Mouse (Mus musculus) CH12.LX (cell line): ENCODE measurements at regions not wholly inside any gene's neighbourhood (a gene's known extent, or its start where the extent isn't known, plus 50 kb on each side); places are given as distances from the start of the nearest gene placed in this dataset.

ENCODE experiments used
- DNase-seq: peaks from one replicate; pipeline ENCODE4 v3.0.0-alpha.2; 2013; ENCODE audit errors: extremely low read depth
- H3K27ac ChIP-seq: 2 replicates; pipeline ENCODE4 v1.5.1; 2012; ENCODE audit warnings: low read depth, mild to moderate bottlenecking, control low read depth, moderate library complexity; ENCODE audit not compliant: insufficient read depth
- H3K27me3 ChIP-seq: replicated peaks from 2 replicates; pipeline ENCODE3; 2012; ENCODE audit warnings: inconsistent platforms
- H3K36me3 ChIP-seq, 2 experiments: replicated peaks in 1 of 2; 2 replicates each; pipeline versions ENCODE3 to v1.6.1; 2012; ENCODE audit warnings: inconsistent platforms in 1 of 2, low read length in 1 of 2, mild to moderate bottlenecking in 1 of 2, mixed read lengths in 1 of 2, moderate library complexity in 1 of 2; ENCODE audit not compliant: control insufficient read depth in 1 of 2, insufficient read depth in 1 of 2
- H3K4me1 ChIP-seq, 2 experiments: 2 replicates each; pipeline ENCODE4 v1.6.1; 2012; ENCODE audit warnings: inconsistent platforms in 1 of 2, moderate library complexity in 1 of 2; ENCODE audit not compliant: insufficient read depth in 2 of 2, control insufficient read depth in 1 of 2
- H3K4me2 ChIP-seq: 2 replicates; pipeline ENCODE4 v1.6.1; 2012; ENCODE audit warnings: low read depth, mild to moderate bottlenecking, control low read depth; ENCODE audit not compliant: poor library complexity, insufficient read depth, severe bottlenecking
- H3K4me3 ChIP-seq, 3 experiments: fragments of 150-350 bp in 1 of 3; sonication (generic) in 1 of 3; replicated peaks in 1 of 3; 2 replicates each; pipeline versions ENCODE3 to v1.5.1; 2011 to 2012; ENCODE audit warnings: low read depth in 2 of 3, low read length in 2 of 3, mild to moderate bottlenecking in 2 of 3, moderate library complexity in 2 of 3, control low read depth in 1 of 3, improper control_type of control experiment in 1 of 3, inconsistent platforms in 1 of 3, mixed read lengths in 1 of 3; ENCODE audit not compliant: poor library complexity in 1 of 3
- H3K79me2 ChIP-seq: replicated peaks from 2 replicates; pipeline ENCODE4 v1.6.1; 2012; ENCODE audit warnings: mild to moderate bottlenecking, moderate library complexity; ENCODE audit not compliant: control insufficient read depth, poor library complexity, insufficient read depth, severe bottlenecking; ENCODE audit errors: extremely low read depth
- H3K9ac ChIP-seq: 2 replicates; pipeline ENCODE4 v1.6.1; 2012; ENCODE audit warnings: low read depth, mild to moderate bottlenecking, control low read depth, moderate library complexity; ENCODE audit not compliant: insufficient read depth
- H3K9me3 ChIP-seq: replicated peaks from 2 replicates; pipeline ENCODE3; 2012; ENCODE audit warnings: low read length, inconsistent platforms, mixed read lengths
- E2F4 ChIP-seq: IDR thresholded peaks from 2 replicates; pipeline ENCODE4 v1.6.1; 2011; ENCODE audit warnings: low read depth, low read length, improper control_type of control experiment; ENCODE audit not compliant: insufficient replicate concordance
- ETS1 ChIP-seq: conservative IDR thresholded peaks from 2 replicates; pipeline ENCODE4 v1.6.1; 2012; ENCODE audit warnings: low read depth, mild to moderate bottlenecking, inconsistent platforms, low read length, improper control_type of control experiment, moderate library complexity
- MAFK ChIP-seq: IDR thresholded peaks from 2 replicates; pipeline ENCODE4 v1.6.1; 2011; ENCODE audit warnings: low read length, improper control_type of control experiment; ENCODE audit not compliant: insufficient replicate concordance
- MEF2A ChIP-seq: IDR thresholded peaks from 2 replicates; pipeline ENCODE4 v1.6.1; 2014; ENCODE audit warnings: low read depth, mild to moderate bottlenecking, inconsistent platforms, low read length, improper control_type of control experiment, borderline replicate concordance
- RAD21 ChIP-seq: IDR thresholded peaks from 2 replicates; pipeline ENCODE4 v1.6.1; 2011; ENCODE audit warnings: low read depth, mild to moderate bottlenecking, low read length, improper control_type of control experiment, moderate library complexity
- RCOR1 ChIP-seq: conservative IDR thresholded peaks from 2 replicates; pipeline ENCODE4 v1.6.1; 2012; ENCODE audit warnings: low read depth, mild to moderate bottlenecking, inconsistent platforms, low read length, improper control_type of control experiment
- TCF12 ChIP-seq: IDR thresholded peaks from 2 replicates; pipeline ENCODE4 v1.6.1; 2014; ENCODE audit warnings: low read depth, mild to moderate bottlenecking, inconsistent platforms, low read length, improper control_type of control experiment
- UBTF ChIP-seq: IDR thresholded peaks from 2 replicates; pipeline ENCODE4 v1.6.1; 2012; ENCODE audit warnings: low read depth, mild to moderate bottlenecking, inconsistent platforms, low read length, improper control_type of control experiment, moderate library complexity
- ZMIZ1 ChIP-seq: IDR thresholded peaks from 2 replicates; pipeline ENCODE4 v1.6.1; 2012; ENCODE audit warnings: low read depth, mild to moderate bottlenecking, inconsistent platforms, low read length, improper control_type of control experiment
- dilution Hi-C: fragments of 300-500 bp; cut with MboI; formaldehyde crosslinking; loops from 2 replicates; pipeline ENCODE4 v1.14.3; 2020; ENCODE audit warnings: low sequenced_read_pairs; ENCODE audit not compliant: extremely low pct_unique_long_range_greater_than_20kb, extremely low pct_ligation_motif_present
- in situ Hi-C: fragments of 300-500 bp; cut with MboI; formaldehyde crosslinking; loops from 3 replicates; pipeline ENCODE4 v1.14.3; 2019; ENCODE audit warnings: low sequenced_read_pairs, low pct_ligation_motif_present, low pct_unique_long_range_greater_than_20kb, mixed read lengths

DNA sequence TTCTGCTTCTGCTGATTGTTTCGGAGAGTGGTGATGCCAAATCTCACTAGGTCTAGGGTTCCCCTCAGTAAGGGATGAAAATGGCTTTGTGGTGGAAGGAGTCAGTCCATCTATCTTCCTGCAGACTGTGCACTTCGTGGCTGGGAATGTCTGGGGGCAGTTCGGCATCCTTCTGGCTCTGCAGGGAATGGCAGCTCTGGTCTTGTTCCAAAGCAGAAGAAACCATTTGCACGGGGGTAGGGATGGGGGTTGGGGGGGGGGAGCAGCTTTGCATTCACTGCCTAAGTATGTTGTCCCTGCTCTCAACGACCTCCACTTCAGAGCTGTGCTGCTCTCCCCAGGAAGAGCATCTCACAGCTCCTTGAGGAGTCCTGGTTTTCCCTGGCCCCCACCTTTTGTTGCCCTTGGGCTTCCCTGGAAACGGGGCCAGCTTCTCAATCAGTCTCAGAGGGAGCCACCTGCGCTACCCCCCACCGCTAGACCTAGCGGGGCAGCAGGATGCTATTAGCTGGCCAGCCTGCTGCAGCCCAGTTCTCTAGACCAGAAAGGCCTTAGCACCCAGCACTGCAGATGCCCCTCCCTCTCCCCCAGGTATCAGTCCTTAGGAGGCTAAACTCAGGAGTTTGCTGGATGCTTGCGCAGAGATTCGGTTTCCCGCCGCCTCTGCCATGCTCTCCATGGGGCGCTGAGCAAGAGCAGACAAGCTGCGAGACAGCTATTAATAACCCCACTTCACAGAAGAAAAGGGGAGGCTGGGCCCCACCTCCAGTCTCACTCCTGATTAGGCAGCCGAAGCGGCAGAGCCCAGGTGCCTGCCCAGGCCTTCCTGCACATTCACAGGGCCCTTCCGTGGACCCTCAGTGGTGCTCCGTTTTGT is 98.7 kb downstream of the 2410131K14Rik start:
- in situ Hi-C loops: no loop called here
- DNase-seq: no peak

DNA sequence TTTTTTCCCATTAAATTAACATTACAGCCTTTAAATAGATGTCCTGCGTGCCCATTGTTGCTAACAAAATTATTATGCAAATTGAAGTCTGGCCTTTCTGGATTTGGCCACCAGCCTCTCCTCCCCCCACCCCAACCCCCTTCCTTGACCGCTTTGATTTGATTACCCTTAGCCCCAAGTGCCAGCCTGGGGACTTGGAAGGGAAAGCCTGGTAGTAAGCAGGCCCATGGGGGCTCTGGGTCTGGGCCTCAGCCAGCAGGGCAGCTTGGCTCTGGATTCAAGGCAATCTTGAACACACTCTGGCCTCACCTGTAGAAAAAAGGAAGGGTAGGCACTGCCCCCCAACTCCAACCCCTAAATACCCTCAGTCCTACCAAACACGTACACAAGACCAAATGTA is 100.2 kb downstream of the 2410131K14Rik start:
- Histone ChIP-seq H3K4me1 (peaks cover 8 to 14% of the 10 kb centered on the region in 2 experiments; a peak in 3 of 4 replicates), H3K9me3 (no peaks in the 10 kb centered on the region), H3K79me2 (no peaks in the 10 kb centered on the region), H3K27ac (no peak overlapping the region), H3K4me2 (no peak overlapping the region), H3K36me3 (no peaks in the 10 kb centered on the region), H3K4me3 (no peak overlapping the region), H3K9ac (no peak overlapping the region), H3K27me3 (no peaks in the 10 kb centered on the region)
- in situ Hi-C loops: no loop called here
- TF ChIP-seq TCF12 (no peak), RCOR1 (no peak), ZMIZ1 (no peak), ETS1 (no peak), RAD21 (no peak), UBTF (no peak)
- DNase-seq: no peak
- dilution Hi-C loops: no loop called here

More for the DNA sequence above, 98.7 kb downstream of the 2410131K14Rik start:
- no peaks in the 10 kb centered on the region for H3K79me2 ChIP-seq
- no peaks in the 10 kb centered on the region for H3K9me3 ChIP-seq
- no peak overlapping the region for H3K27ac ChIP-seq
- H3K4me1 ChIP-seq: peaks cover 8 to 14% of the 10 kb centered on the region in 2 experiments; a peak in 3 of 4 replicates
- peak; percentile 84; the same call in 1 of the 2 replicates for TF ChIP-seq MEF2A
- no peak for TF ChIP-seq RCOR1
- peak overlapping the region; percentile 10 for H3K4me2 ChIP-seq
- H3K9ac ChIP-seq: no peak overlapping the region
- H3K27me3 ChIP-seq: no peaks in the 10 kb centered on the region
- dilution Hi-C loops: no loop called here
- H3K4me3 ChIP-seq: no peak overlapping the region
- H3K36me3 ChIP-seq: no peaks in the 10 kb centered on the region

DNA sequence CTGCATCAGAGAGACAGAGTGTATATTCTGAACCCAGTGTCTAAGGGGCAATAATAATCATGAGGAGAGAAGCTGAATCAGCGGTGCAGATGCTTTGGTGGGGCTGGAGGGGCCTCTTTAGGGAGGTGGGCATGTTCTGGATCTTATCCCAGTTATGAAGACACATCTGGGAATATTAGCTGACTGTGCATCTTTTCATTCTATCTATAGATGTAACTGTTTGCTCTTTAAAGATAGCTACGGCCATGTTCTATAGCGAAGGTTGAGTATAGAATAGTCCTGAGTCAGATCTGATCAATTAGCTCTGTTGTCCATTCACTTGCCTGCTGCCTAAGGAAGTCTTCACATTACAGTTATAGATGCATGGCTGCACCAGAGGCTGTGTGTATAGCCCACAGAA is 104.0 kb downstream of the 2410131K14Rik start:
- H3K4me2 ChIP-seq: no peak overlapping the region
- no peaks in the 10 kb centered on the region for H3K27me3 ChIP-seq
- dilution Hi-C loops: no loop called here
- in situ Hi-C loops: no loop called here
- H3K4me3 ChIP-seq: no peak overlapping the region
- TF ChIP-seq E2F4 (no peak), MAFK (peak; percentile 58; the same call in 1 of the 2 replicates)
- H3K4me1 ChIP-seq: peaks cover 4 to 11% of the 10 kb centered on the region in 2 experiments; a peak in 3 of 4 replicates
- peaks cover 7% of the 10 kb centered on the region for H3K9me3 ChIP-seq
- no peaks in the 10 kb centered on the region for H3K36me3 ChIP-seq
- no peak overlapping the region for H3K9ac ChIP-seq
- H3K27ac ChIP-seq: no peak overlapping the region
- H3K79me2 ChIP-seq: no peaks in the 10 kb centered on the region
- DNase-seq: no peak
